Mouse (Mus musculus): ENCODE measurements around the gene Zer1. TPM values are rescaled to one million over a fixed set of nuclear protein-coding genes. Genes with fewer than 3 reads are reported as not detected.
"Not testable (repeated sequence)": the region's sequence is repeated elsewhere in the genome, so short reads cannot be mapped to it uniquely, and the experiment has no call there.

The Zer1 gene
- polyA plus RNA-seq (2015; fragmentation: Nextera tagmentation; extraction: Ambion mirVana) = 2.2 and 2.6 TPM in 2 replicates

- peak within 1 kb of the TSS; percentile 92 for H3K27ac ChIP-seq
Measured at GRCm38 (mm10) chr2:30124472-30125274, at the start of gene Zer1. Gene Zer1, minus strand, starts transcription at chr2:30124585.

GRCm38 (mm10) chr2:30173541-30174240, 49.3 kb upstream of the Zer1 start:
- ATAC-seq (ENCODE audit: low read depth) = no peak
- 88% methylated on average over 20 of the region's 20 CpGs for WGBS (ENCODE audit: insufficient replicate concordance)
- H3K4me2 ChIP-seq = no peak overlapping the region

More at GRCm38 (mm10) chr2:30124472-30125274, at the start of gene Zer1:
- Histone ChIP-seq H3K9me3 (replicated peaks) (no peaks in the 10 kb centered on the region), H3K4me3 (replicated peaks) (peak within 1 kb of the TSS; percentile 91), H3K27me3 (no peaks in the 10 kb centered on the region), H3K36me3 (0 out of 2 replicates have a peak, but pooled peaks cover 2% of the 10 kb centered on the region), H3K4me1 (replicated peaks) (peaks cover 30% of the 10 kb centered on the region), H3K9ac (peak within 1 kb of the TSS; percentile 89), H3K4me2 (peak within 1 kb of the TSS; percentile 95)
- WGBS (ENCODE audit: insufficient replicate concordance) = 11% methylated on average over 31 of the region's 31 CpGs
- DNase-seq = peak; percentile 88
- peak; percentile 98 for ATAC-seq (ENCODE audit: low read depth)

GRCm38 (mm10) chr2:30171997-30172382, 47.6 kb upstream of the Zer1 start:
- peaks cover 47% of the 10 kb centered on the region for H3K36me3 ChIP-seq
- H3K4me1 ChIP-seq (replicated peaks) = peaks cover 28% of the 10 kb centered on the region
- H3K4me2 ChIP-seq = peak overlapping the region; percentile 86
- peak overlapping the region; percentile 71 for H3K4me3 ChIP-seq (replicated peaks)
- DNase-seq = no peak
- peak overlapping the region; percentile 72 for H3K9ac ChIP-seq
- peaks cover 9% of the 10 kb centered on the region for H3K9me3 ChIP-seq (replicated peaks)
- WGBS (ENCODE audit: insufficient replicate concordance) = 2% methylated on average over 19 of the region's 19 CpGs
- ATAC-seq (ENCODE audit: low read depth) = no peak
- no peaks in the 10 kb centered on the region for H3K27me3 ChIP-seq
- H3K27ac ChIP-seq = peak overlapping the region; percentile 73; the same call in 1 of the 2 replicates

More at GRCm38 (mm10) chr2:30173541-30174240, 49.3 kb upstream of the Zer1 start:
- H3K4me3 ChIP-seq (replicated peaks) = no peak overlapping the region
- H3K4me1 ChIP-seq (replicated peaks) = peaks cover 44% of the 10 kb centered on the region
- no peak overlapping the region for H3K27ac ChIP-seq
- peaks cover 6% of the 10 kb centered on the region for H3K9me3 ChIP-seq (replicated peaks)
- peaks cover 51% of the 10 kb centered on the region for H3K36me3 ChIP-seq
- no peak for DNase-seq
- no peak overlapping the region for H3K9ac ChIP-seq
- H3K27me3 ChIP-seq = no peaks in the 10 kb centered on the region

GRCm38 (mm10) chr2:30171371-30171996, 47.1 kb upstream of the Zer1 start, which contains the start of gene Endog:
Gene Endog, plus strand, starts transcription at chr2:30171493.
- Histone ChIP-seq H3K9me3 (replicated peaks) (peaks cover 13% of the 10 kb centered on the region), H3K4me3 (replicated peaks) (peak within 1 kb of the TSS; percentile 71), H3K36me3 (peaks cover 42% of the 10 kb centered on the region), H3K27ac (peak within 1 kb of the TSS; percentile 73), H3K4me2 (peak within 1 kb of the TSS; percentile 86), H3K27me3 (no peaks in the 10 kb centered on the region), H3K9ac (peak within 1 kb of the TSS; percentile 72), H3K4me1 (replicated peaks) (peaks cover 24% of the 10 kb centered on the region)
- WGBS (ENCODE audit: insufficient replicate concordance) = under 1% methylated on average over 75 of the region's 75 CpGs
- ATAC-seq (ENCODE audit: low read depth) (peak; percentile 91), DNase-seq (peak; percentile 67)

GRCm38 (mm10) chr2:30166677-30167076, 42.3 kb upstream of the Zer1 start:
- H3K4me2 ChIP-seq = no peak overlapping the region
- H3K27ac ChIP-seq = no peak overlapping the region
- peaks cover 15% of the 10 kb centered on the region for H3K9me3 ChIP-seq (replicated peaks)
- no peak for DNase-seq
- peaks cover 6% of the 10 kb centered on the region for H3K4me1 ChIP-seq (replicated peaks)
- 46% methylated on average over 4 of the region's 4 CpGs for WGBS (ENCODE audit: insufficient replicate concordance)
- no peak for ATAC-seq (ENCODE audit: low read depth)
- H3K36me3 ChIP-seq = no peaks in the 10 kb centered on the region
- no peak overlapping the region for H3K4me3 ChIP-seq (replicated peaks)
- H3K27me3 ChIP-seq = no peaks in the 10 kb centered on the region
- no peak overlapping the region for H3K9ac ChIP-seq

- Histone ChIP-seq H3K4me1 (replicated peaks) (no peaks in the 10 kb centered on the region), H3K4me3 (replicated peaks) (no peak overlapping the region), H3K9ac (no peak overlapping the region), H3K36me3 (no peaks in the 10 kb centered on the region), H3K4me2 (no peak overlapping the region), H3K9me3 (replicated peaks) (peaks cover 15% of the 10 kb centered on the region), H3K27ac (no peak overlapping the region), H3K27me3 (no peaks in the 10 kb centered on the region)
- ATAC-seq (ENCODE audit: low read depth) (no peak), DNase-seq (no peak)
- WGBS (ENCODE audit: insufficient replicate concordance) = 52% methylated on average over 9 of the region's 9 CpGs
Measured at GRCm38 (mm10) chr2:30164340-30164932, 40.1 kb upstream of the Zer1 start.

GRCm38 (mm10) chr2:30161809-30162208, 37.4 kb upstream of the Zer1 start:
- Histone ChIP-seq H3K27ac (no peak overlapping the region), H3K9ac (no peak overlapping the region), H3K4me1 (replicated peaks) (no peaks in the 10 kb centered on the region), H3K4me3 (replicated peaks) (no peak overlapping the region), H3K27me3 (no peaks in the 10 kb centered on the region), H3K4me2 (no peak overlapping the region), H3K9me3 (replicated peaks) (peaks cover 11% of the 10 kb centered on the region), H3K36me3 (no peaks in the 10 kb centered on the region)
- ATAC-seq (ENCODE audit: low read depth) = no peak
- no peak for DNase-seq

- not testable (repeated sequence) for H3K4me3 ChIP-seq (replicated peaks); H3K9me3 ChIP-seq (replicated peaks); H3K4me2 ChIP-seq; H3K4me1 ChIP-seq (replicated peaks); H3K27me3 ChIP-seq; DNase-seq; H3K36me3 ChIP-seq; H3K9ac ChIP-seq; ATAC-seq (ENCODE audit: low read depth); H3K27ac ChIP-seq
- 82% methylated on average over 9 of the region's 10 CpGs for WGBS (ENCODE audit: insufficient replicate concordance)
Measured at GRCm38 (mm10) chr2:30159871-30160270, 35.5 kb upstream of the Zer1 start.

- H3K36me3 ChIP-seq = peaks cover 33% of the 10 kb centered on the region
- H3K27me3 ChIP-seq = no peaks in the 10 kb centered on the region
- no peaks in the 10 kb centered on the region for H3K9me3 ChIP-seq (replicated peaks)
- no peak overlapping the region for H3K4me2 ChIP-seq
- DNase-seq (no peak), ATAC-seq (ENCODE audit: low read depth) (no peak)
- no peak overlapping the region for H3K27ac ChIP-seq
- 78% methylated on average over 8 of the region's 8 CpGs for WGBS (ENCODE audit: insufficient replicate concordance)
- H3K4me1 ChIP-seq (replicated peaks) = no peaks in the 10 kb centered on the region
- no peak overlapping the region for H3K9ac ChIP-seq
- H3K4me3 ChIP-seq (replicated peaks) = no peak overlapping the region
Measured at GRCm38 (mm10) chr2:30152616-30153015, 28.2 kb upstream of the Zer1 start.

- Histone ChIP-seq H3K27ac (no peak overlapping the region), H3K27me3 (no peaks in the 10 kb centered on the region), H3K4me3 (replicated peaks) (no peak overlapping the region), H3K4me2 (no peak overlapping the region), H3K36me3 (peaks cover 41% of the 10 kb centered on the region), H3K9me3 (replicated peaks) (no peaks in the 10 kb centered on the region), H3K4me1 (replicated peaks) (no peaks in the 10 kb centered on the region), H3K9ac (no peak overlapping the region)
- ATAC-seq (ENCODE audit: low read depth) (no peak), DNase-seq (no peak)
- 84% methylated on average over 11 of the region's 11 CpGs for WGBS (ENCODE audit: insufficient replicate concordance)
Measured at GRCm38 (mm10) chr2:30151840-30152239, 27.5 kb upstream of the Zer1 start.

- peaks cover 75% of the 10 kb centered on the region for H3K36me3 ChIP-seq
- H3K4me3 ChIP-seq (replicated peaks) = no peak overlapping the region
- no peak overlapping the region for H3K27ac ChIP-seq
- DNase-seq = no peak
- no peaks in the 10 kb centered on the region for H3K9me3 ChIP-seq (replicated peaks)
- no peak overlapping the region for H3K4me2 ChIP-seq
- H3K27me3 ChIP-seq = no peaks in the 10 kb centered on the region
- ATAC-seq (ENCODE audit: low read depth) = no peak
- H3K4me1 ChIP-seq (replicated peaks) = no peaks in the 10 kb centered on the region
- 86% methylated on average over 4 of the region's 4 CpGs for WGBS (ENCODE audit: insufficient replicate concordance)
- H3K9ac ChIP-seq = no peak overlapping the region
Measured at GRCm38 (mm10) chr2:30147466-30147865, 23.1 kb upstream of the Zer1 start.

All from liver, embryonic 13.5 days (tissue).